Mouse (Mus musculus) G1E (cell line): ENCODE results near the gene Mst1r.

Source experiments
- CTCF ChIP-seq: IDR thresholded peaks from 2 replicates; pipeline ENCODE4 v1.5.1; 2012; ENCODE audit warnings: low read depth, low read length, inconsistent platforms, mixed read lengths
- GATA1 ChIP-seq: IDR thresholded peaks from 2 replicates; pipeline ENCODE4 v1.6.1; 2012; ENCODE audit warnings: borderline replicate concordance, low read length, inconsistent platforms, mixed read lengths
- GATA2 ChIP-seq: IDR thresholded peaks from 2 replicates; pipeline ENCODE4 v1.6.1; 2012; ENCODE audit warnings: low read depth, low read length, inconsistent platforms, borderline replicate concordance
- TAL1 ChIP-seq: conservative IDR thresholded peaks from 2 replicates; pipeline ENCODE4 v1.6.1; 2012; ENCODE audit warnings: low read depth, low read length, inconsistent platforms, mixed read lengths

DNA sequence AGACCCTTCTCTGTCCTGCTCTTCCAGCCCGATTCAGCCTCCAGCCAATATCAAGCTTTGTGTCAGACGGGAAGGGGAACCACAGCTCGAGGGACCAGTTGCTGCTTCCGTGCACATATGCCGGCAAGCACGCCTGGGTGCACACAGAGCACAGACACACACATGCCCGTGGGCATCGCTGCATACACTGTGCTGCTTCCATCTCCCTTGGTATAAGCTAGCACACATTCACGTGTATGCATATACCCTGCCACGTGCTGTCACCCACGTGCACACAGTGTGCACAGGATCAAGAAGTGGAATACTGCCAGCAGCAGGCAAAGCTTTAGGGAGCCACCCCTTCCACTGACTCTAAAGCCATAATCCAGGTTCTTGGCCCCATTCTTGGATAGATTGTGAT lies 27.5 kb downstream of the Mst1r start:
- TF ChIP-seq GATA2, result no peak
- TF ChIP-seq CTCF, result no peak
- TF ChIP-seq GATA1, result no peak
- no peak for TF ChIP-seq TAL1
